ENCODE assay signal across 8 mouse cellular contexts in genomic region chr6:4602012-4602411, GRCm38 (mm10). TPM values are rescaled to one million over a fixed set of nuclear protein-coding genes. Genes with fewer than 3 reads are reported as not detected.
A peak's percentile ranks its signal among the peaks of the same experiment; 100 is the strongest.
DNase-seq lines count a peak whose midpoint lies in the region; ATAC-seq and TF ChIP-seq lines count a peak whose summit lies in the region.

No protein-coding gene starts in this region.

- H3K4me3 ChIP-seq in heart, adult 2 months, result peak overlapping the region; percentile 57; the same call in 1 of the 2 replicates
- no peak overlapping the region; the same call in 1 of the 2 replicates for H3K4me3 ChIP-seq in testis, adult 2 months (ENCODE audit: control insufficient read depth, low read depth, low read length)
- peak overlapping the region; percentile 87 for H3K4me3 ChIP-seq in liver, embryonic 13.5 days (replicated peaks)

- H3K27ac ChIP-seq in heart, adult 2 months, result no peak overlapping the region
- peak overlapping the region; percentile 95 for H3K27ac ChIP-seq in testis, adult 2 months (ENCODE audit: control insufficient read depth, insufficient read depth, low read depth, low read length)
- H3K27ac ChIP-seq in liver, embryonic 13.5 days, result peak overlapping the region; percentile 87; the same call in 1 of the 2 replicates

- no peak for DNase-seq in heart, adult 2 months
- DNase-seq in heart, postnatal 36 days, result no peak
- DNase-seq in testis, postnatal 10 days (ENCODE audit: low spot score), result no peak
- DNase-seq in liver, embryonic 13.5 days, result no peak
- DNase-seq in left cerebral cortex, postnatal 4 days, result no peak
- no peak for DNase-seq in embryo, embryonic 9.5 days (ENCODE audit: extremely low spot score)
- DNase-seq in yolk sac, embryonic 10.5 days (ENCODE audit: low spot score), result no peak

- 84% methylated on average over 5 of the region's 5 CpGs for WGBS in heart, adult 2 months
- WGBS in liver, embryonic 13.5 days (ENCODE audit: insufficient replicate concordance), result 49% methylated on average over 5 of the region's 5 CpGs

- no peak overlapping the region for H3K9ac ChIP-seq in heart, adult 2 months (ENCODE audit: low read depth, low read length)
- peak overlapping the region; percentile 92; the same call in 1 of the 2 replicates for H3K9ac ChIP-seq in liver, embryonic 13.5 days

- H3K9me3 ChIP-seq in liver, embryonic 13.5 days (replicated peaks), result no peaks in the 10 kb centered on the region

- intact Hi-C loops in heart, adult 2 months (cut with DNase I), result loop anchor here (5.0 to 10.0 kb wide), 3 partner anchors 145 to 893 kb away; partner anchors contain the start of genes Pdk4, Peg10, Pon2 and Sgce
- intact Hi-C loops in heart, postnatal 36 days (cut with DNase I), result loop anchor here (5.0 to 10.0 kb wide), 5 partner anchors 145 to 780 kb away; partner anchors contain the start of genes Asb4, Peg10, Pon2 and Ppp1r9a
- intact Hi-C loops in left cerebral cortex, postnatal 4 days (cut with DNase I), result no loop called here

- peak overlapping the region; percentile 89 for H3K4me2 ChIP-seq in liver, embryonic 13.5 days

- H3K27me3 ChIP-seq in heart, adult 2 months (ENCODE audit: control insufficient read depth, insufficient read depth, low read length), result no peaks in the 10 kb centered on the region
- H3K27me3 ChIP-seq in testis, adult 2 months (ENCODE audit: control insufficient read depth, insufficient read depth, low read length), result no peaks in the 10 kb centered on the region
- H3K27me3 ChIP-seq in liver, embryonic 13.5 days, result no peaks in the 10 kb centered on the region

- no peak for ATAC-seq in liver, embryonic 13.5 days (ENCODE audit: low read depth)

- no peak for TF ChIP-seq POLR2A in heart, adult 2 months (IDR thresholded peaks at IDR 0.05; ENCODE audit: insufficient read depth, low read depth, low read length)
- no peak for TF ChIP-seq POLR2A in testis, adult 2 months (IDR thresholded peaks at IDR 0.05; ENCODE audit: control insufficient read depth, low read depth, low read length)

- peaks cover 7% of the 10 kb centered on the region for H3K4me1 ChIP-seq in heart, adult 2 months (ENCODE audit: control insufficient read depth, insufficient read depth, low read length)
- peaks cover 11% of the 10 kb centered on the region for H3K4me1 ChIP-seq in testis, adult 2 months (ENCODE audit: control insufficient read depth, insufficient read depth, low read length)
- H3K4me1 ChIP-seq in liver, embryonic 13.5 days (replicated peaks), result peaks cover 18% of the 10 kb centered on the region

- TF ChIP-seq CTCF in heart, adult 2 months (IDR thresholded peaks at IDR 0.05), result no peak
- TF ChIP-seq CTCF in testis, adult 2 months (IDR thresholded peaks at IDR 0.05; ENCODE audit: control insufficient read depth, insufficient read depth, insufficient replicate concordance, low read depth, low read length), result no peak

- H3K79me2 ChIP-seq in heart, adult 2 months (replicated peaks; ENCODE audit: control insufficient read depth, insufficient read depth, low read length), result peaks cover 3% of the 10 kb centered on the region

- H3K36me3 ChIP-seq in heart, adult 2 months (ENCODE audit: control insufficient read depth, insufficient read depth, low read length), result no peaks in the 10 kb centered on the region
- H3K36me3 ChIP-seq in testis, adult 2 months (ENCODE audit: control insufficient read depth, insufficient read depth, low read length), result no peaks in the 10 kb centered on the region
- H3K36me3 ChIP-seq in liver, embryonic 13.5 days, result no peaks in the 10 kb centered on the region

- no peak for TF ChIP-seq EP300 in heart, adult 2 months (IDR thresholded peaks at IDR 0.05; ENCODE audit: insufficient read depth, low read depth, low read length)

RNA-seq across cellular contexts. Expression of gene Casd1, which starts 1.4 kb away (rescaled TPM):
- 10 to 100 TPM; 26.1 to 26.4 TPM for total RNA-seq in heart, adult 2 months (2021)
- polyA plus RNA-seq in heart, adult 2 months (2012; rRNA removed), result 12.3 and 25.2 TPM in 2 replicates
- 10 to 100 TPM; 24.4 to 27.3 TPM for total RNA-seq in heart, postnatal 36 days (2021)
- 3.8 and 3.9 TPM in 2 replicates for polyA plus RNA-seq in testis, adult 2 months (2012; rRNA removed)
- 7.7 and 10.5 TPM in 2 replicates for polyA plus RNA-seq in liver, embryonic 13.5 days (2015; fragmentation: Nextera tagmentation; extraction: Ambion mirVana)
- total RNA-seq in left cerebral cortex, postnatal 4 days (2021), result 10 to 100 TPM; 46.1 to 46.4 TPM
